In genomic region chr1:181965277-181965676, GRCm38 (mm10) we compare ENCODE assay signal across 15 mouse cellular contexts.
"Had no signal": no experiment of that assay in that cellular context is flagged by ENCODE, and none has a peak within 500 bp of the region (broad histone marks: within the 10 kb centered on the region; RNA-seq: fewer than 3 reads in every experiment).

No protein-coding gene starts in this region.

- H3K4me2 ChIP-seq: neural tube, embryonic 15.5 days; stomach, embryonic 15.5 days had no signal

- H3K27me3 ChIP-seq: neural tube, embryonic 15.5 days; stomach, embryonic 15.5 days had no signal

- H3K36me3 ChIP-seq: neural tube, embryonic 15.5 days had no signal

- H3K27ac ChIP-seq: neural tube, embryonic 15.5 days; stomach, embryonic 15.5 days; stomach, postnatal 0 days had no signal

- H3K9me3 ChIP-seq: neural tube, embryonic 15.5 days; stomach, embryonic 15.5 days had no signal

- H3K9ac ChIP-seq: neural tube, embryonic 15.5 days; stomach, embryonic 15.5 days had no signal

- H3K4me1 ChIP-seq: stomach, embryonic 15.5 days had no signal

- DNase-seq: retina, postnatal 1 day; right cerebral cortex, adult 18-20 months; right cerebral cortex, postnatal 14 days; right cerebral cortex, postnatal 25 days; right cerebral cortex, postnatal 4 days; spleen, adult 18-20 months; thymus, adult 18-20 months; thymus, adult 2 months; thymus, postnatal 14 days; thymus, postnatal 25 days; thymus, postnatal 36 days; thymus, postnatal 4 days had no signal

- H3K4me3 ChIP-seq: neural tube, embryonic 15.5 days; stomach, embryonic 15.5 days had no signal
